Mouse (Mus musculus): Measurements from ENCODE around the gene Nell1. TPM values are rescaled to one million over a fixed set of nuclear protein-coding genes. Genes with fewer than 3 reads are reported as not detected.

Gene Nell1
- polyA plus RNA-seq, 1 experiment = 0.28 TPM

DNA sequence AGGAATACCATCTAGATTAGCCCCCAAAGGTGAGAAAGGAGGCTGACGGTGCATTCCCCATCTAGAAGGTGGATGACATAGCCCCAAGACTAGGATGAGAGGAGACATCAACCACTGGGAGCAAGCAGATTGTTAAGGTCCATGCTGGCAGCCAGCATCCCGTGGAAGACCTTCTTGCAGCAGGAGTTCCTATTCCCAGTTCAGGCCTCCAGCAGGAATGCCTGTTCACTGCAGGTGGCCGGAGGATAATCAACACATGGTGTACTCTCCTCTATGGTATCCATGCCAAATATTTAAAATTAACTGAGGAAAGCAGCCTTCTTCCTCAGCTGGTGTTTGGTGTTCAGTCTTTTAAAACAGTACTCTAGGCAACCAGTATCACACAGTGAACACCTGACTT lies 574.9 kb downstream of the Nell1 start:
- DNase-seq = no peak
- no peak overlapping the region for H3K4me3 ChIP-seq (replicated peaks; ENCODE audit: extremely low read depth, low read depth, low read length)
- TF ChIP-seq CTCF (IDR thresholded peaks at IDR 0.05; ENCODE audit: insufficient read depth, low read length) (no peak), POLR2A (IDR thresholded peaks at IDR 0.05; ENCODE audit: borderline replicate concordance, extremely low read depth, low read depth, low read length) (no peak)
- WGBS = 73% methylated on average over 3 of the region's 3 CpGs
- H3K4me1 ChIP-seq (ENCODE audit: control insufficient read depth, insufficient read depth, low read length) = no peaks in the 10 kb centered on the region

DNA sequence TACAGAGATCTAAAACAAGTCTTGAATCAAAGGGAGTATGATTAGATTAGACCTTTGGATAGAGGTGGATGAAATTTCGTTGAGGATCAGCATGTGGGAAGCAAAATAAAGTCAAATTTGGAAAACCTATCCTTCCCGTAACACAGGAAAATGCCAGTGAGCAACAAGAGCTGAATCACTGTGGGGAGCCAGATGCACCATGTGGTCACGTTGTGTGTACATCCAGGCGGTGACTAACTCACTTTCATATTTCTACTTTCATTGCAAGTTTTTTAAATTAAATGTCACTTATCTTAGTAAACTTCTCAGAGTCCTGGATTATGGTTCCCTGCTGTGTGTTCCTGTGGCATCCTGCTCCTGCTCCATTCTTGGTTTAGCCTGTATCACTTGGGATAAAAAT lies 576.8 kb downstream of the Nell1 start:
- TF ChIP-seq CTCF (IDR thresholded peaks at IDR 0.05; ENCODE audit: insufficient read depth, low read length) (no peak), POLR2A (IDR thresholded peaks at IDR 0.05; ENCODE audit: borderline replicate concordance, extremely low read depth, low read depth, low read length) (no peak)
- 77% methylated on average over 4 of the region's 4 CpGs for WGBS
- Histone ChIP-seq H3K4me1 (ENCODE audit: control insufficient read depth, insufficient read depth, low read length) (no peaks in the 10 kb centered on the region), H3K4me3 (replicated peaks; ENCODE audit: extremely low read depth, low read depth, low read length) (no peak overlapping the region)
- no peak for DNase-seq

DNA sequence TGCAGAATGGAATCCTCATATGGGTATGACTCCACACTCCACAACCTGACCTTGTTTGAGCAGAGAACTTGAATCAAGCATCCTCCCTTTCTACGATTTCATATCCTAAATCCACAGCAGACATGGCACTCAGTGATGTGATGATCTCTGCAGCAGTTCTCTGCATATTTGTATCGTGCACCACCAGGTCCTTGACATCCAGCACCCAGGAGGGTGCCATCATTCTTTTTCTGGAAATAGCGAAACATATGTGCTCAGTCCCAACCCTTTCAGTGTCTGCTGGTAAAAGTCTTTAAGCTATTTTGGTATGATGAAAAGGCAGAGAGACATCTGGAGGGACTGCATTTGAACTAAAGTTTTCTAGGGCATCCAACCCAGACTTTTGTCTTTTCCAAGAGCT lies 588.0 kb downstream of the Nell1 start:
- 79% methylated on average over 3 of the region's 3 CpGs for WGBS
- Histone ChIP-seq H3K4me1 (ENCODE audit: control insufficient read depth, insufficient read depth, low read length) (no peaks in the 10 kb centered on the region), H3K4me3 (replicated peaks; ENCODE audit: extremely low read depth, low read depth, low read length) (no peak overlapping the region)
- no peak for TF ChIP-seq POLR2A (IDR thresholded peaks at IDR 0.05; ENCODE audit: borderline replicate concordance, extremely low read depth, low read depth, low read length)
- TF ChIP-seq CTCF (IDR thresholded peaks at IDR 0.05; ENCODE audit: insufficient read depth, low read length) = no peak
- DNase-seq = no peak

DNA sequence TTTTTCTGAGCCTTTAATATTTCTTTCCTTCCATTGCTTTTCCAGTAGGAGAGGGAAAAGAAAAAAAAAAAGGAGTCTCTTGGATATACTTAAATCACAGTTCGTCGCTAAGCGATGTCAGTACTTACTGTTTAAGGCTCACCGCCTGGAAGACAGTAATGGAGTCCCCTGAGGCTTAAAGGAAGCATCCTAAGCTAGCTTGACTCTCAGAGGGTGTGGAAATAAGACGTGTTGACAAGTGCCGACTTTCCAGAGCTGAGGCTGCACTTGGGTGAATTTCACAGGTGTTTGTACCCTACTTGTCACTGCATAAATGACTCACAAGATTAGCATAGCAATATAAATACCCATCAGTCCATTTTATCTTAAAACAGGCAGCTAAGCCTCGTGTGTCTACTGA lies 599.2 kb downstream of the Nell1 start:
- H3K4me3 ChIP-seq (replicated peaks; ENCODE audit: extremely low read depth, low read depth, low read length) = no peak overlapping the region
- no peaks in the 10 kb centered on the region for H3K4me1 ChIP-seq (ENCODE audit: control insufficient read depth, insufficient read depth, low read length)
- 61% methylated on average over 7 of the region's 7 CpGs for WGBS
- DNase-seq = no peak
- TF ChIP-seq CTCF (IDR thresholded peaks at IDR 0.05; ENCODE audit: insufficient read depth, low read length) = no peak
- TF ChIP-seq POLR2A (IDR thresholded peaks at IDR 0.05; ENCODE audit: borderline replicate concordance, extremely low read depth, low read depth, low read length) = no peak

DNA sequence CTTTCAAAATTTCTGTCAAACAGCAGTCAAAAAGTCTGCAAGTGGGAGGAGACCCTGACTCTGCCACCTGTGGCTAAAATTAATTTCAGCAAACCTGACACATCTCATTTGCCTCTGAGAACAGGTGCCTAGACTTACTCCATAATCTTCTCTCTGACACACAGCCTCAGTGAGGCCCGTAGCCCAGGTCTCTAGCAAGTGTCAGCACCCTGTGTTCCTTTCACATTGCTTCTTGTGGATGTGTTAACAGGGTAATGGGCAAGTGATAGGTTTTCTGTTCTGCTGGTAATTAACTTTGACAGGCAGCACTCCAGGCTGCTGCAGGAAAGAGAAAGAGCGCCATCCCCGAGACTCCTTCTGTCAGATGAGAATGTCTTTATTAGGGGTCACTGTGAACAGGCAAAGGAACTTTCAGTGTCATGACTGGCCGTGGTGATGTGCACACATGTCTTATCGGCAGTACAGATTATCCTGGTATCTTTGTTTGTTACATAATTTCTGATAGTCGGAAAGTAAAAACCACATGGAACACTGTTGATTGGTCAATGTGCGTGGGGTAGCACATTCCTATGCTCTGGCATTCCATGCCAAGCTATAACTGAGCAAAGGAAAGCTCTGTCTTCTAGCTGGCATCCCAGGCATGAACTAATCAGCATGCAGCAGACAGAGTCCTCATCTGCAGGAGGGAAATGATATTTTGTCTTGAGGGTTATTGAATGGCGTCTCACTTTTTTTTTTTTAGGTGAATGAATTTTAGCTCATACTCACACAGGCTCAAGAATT lies 614.2 kb downstream of the Nell1 start:
- Histone ChIP-seq H3K4me1 (ENCODE audit: control insufficient read depth, insufficient read depth, low read length) (no peaks in the 10 kb centered on the region), H3K4me3 (replicated peaks; ENCODE audit: extremely low read depth, low read depth, low read length) (no peak overlapping the region)
- WGBS = 71% methylated on average over 8 of the region's 8 CpGs
- TF ChIP-seq CTCF (IDR thresholded peaks at IDR 0.05; ENCODE audit: insufficient read depth, low read length) = no peak
- no peak for TF ChIP-seq POLR2A (IDR thresholded peaks at IDR 0.05; ENCODE audit: borderline replicate concordance, extremely low read depth, low read depth, low read length)
- DNase-seq = no peak

DNA sequence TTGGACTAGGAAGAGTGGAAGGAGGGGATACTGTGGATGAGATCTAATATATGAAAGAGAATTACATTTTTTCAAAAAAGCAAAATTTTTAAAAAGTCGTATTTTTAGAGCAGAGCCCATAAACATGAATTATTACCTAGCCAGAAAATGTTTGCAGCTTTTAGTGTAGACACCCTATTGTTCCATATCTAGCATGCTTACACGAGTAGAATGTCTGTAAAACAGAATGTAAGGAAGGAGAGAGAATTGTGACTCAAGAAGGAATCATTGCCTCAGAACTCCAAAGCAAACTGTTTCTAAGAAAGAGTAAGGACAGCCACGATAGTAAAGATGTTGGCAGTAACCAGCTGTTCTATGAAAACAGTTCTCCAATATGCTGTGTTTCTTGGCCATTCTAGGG lies 624.2 kb downstream of the Nell1 start, which contains the start of gene 4933405O20Rik:
Gene 4933405O20Rik, plus strand, starts transcription at position 301 of the 400 bp plus-strand sequence.
- WGBS = 54% methylated on average over 3 of the region's 3 CpGs
- DNase-seq = no peak
- no peaks in the 10 kb centered on the region for H3K4me1 ChIP-seq (ENCODE audit: control insufficient read depth, insufficient read depth, low read length)
- H3K4me3 ChIP-seq (replicated peaks; ENCODE audit: extremely low read depth, low read depth, low read length) = no peak within 1 kb of the TSS
- TF ChIP-seq CTCF (IDR thresholded peaks at IDR 0.05; ENCODE audit: insufficient read depth, low read length) = no peak
- no peak for TF ChIP-seq POLR2A (IDR thresholded peaks at IDR 0.05; ENCODE audit: borderline replicate concordance, extremely low read depth, low read depth, low read length)

DNA sequence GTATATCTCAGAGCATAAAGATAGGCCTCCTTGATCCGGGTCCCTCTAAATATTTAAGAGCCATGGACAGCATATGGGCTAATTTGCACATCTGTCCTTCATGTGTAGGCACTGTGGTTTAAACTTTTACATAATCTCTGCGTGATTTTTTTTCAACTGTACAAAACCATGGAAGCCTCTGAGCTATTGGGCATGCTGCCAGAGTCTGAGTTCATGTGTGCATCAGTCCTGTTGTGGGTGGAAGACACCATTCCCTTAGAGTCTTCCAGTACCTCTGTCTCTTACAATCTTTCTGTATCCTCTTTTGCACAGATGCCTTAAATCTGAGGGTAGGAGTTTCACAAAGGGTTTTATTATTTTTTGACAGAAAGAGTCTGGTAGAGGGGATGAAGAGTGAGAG lies 639.4 kb downstream of the Nell1 start:
- 76% methylated on average over 2 of the region's 2 CpGs for WGBS
- TF ChIP-seq POLR2A (IDR thresholded peaks at IDR 0.05; ENCODE audit: borderline replicate concordance, extremely low read depth, low read depth, low read length) = no peak
- TF ChIP-seq CTCF (IDR thresholded peaks at IDR 0.05; ENCODE audit: insufficient read depth, low read length) = no peak
- DNase-seq = no peak
- Histone ChIP-seq H3K4me3 (replicated peaks; ENCODE audit: extremely low read depth, low read depth, low read length) (no peak overlapping the region), H3K4me1 (ENCODE audit: control insufficient read depth, insufficient read depth, low read length) (no peaks in the 10 kb centered on the region)

DNA sequence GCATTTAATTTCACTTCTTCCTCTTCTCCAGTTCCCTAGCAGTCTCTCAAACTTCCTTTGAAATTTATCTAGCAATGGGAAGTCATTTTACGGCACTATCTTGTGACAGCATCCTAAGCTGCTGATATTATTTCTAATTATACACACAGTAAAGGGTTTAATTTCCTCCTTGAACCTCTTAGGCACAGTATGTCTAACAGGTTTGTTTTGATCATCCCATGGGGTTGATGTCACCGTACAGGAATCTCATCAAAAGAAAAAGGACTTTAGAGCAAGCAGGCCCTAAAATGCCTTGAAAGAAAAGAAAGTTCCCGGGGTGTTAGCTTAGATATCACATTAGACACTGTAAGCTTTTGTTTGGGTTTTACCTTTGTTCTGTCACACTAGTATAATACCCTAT lies 654.5 kb downstream of the Nell1 start:
- TF ChIP-seq POLR2A (IDR thresholded peaks at IDR 0.05; ENCODE audit: borderline replicate concordance, extremely low read depth, low read depth, low read length) = no peak
- no peak for TF ChIP-seq CTCF (IDR thresholded peaks at IDR 0.05; ENCODE audit: insufficient read depth, low read length)
- WGBS = 44% methylated on average over 3 of the region's 3 CpGs
- Histone ChIP-seq H3K4me3 (replicated peaks; ENCODE audit: extremely low read depth, low read depth, low read length) (no peak overlapping the region), H3K4me1 (ENCODE audit: control insufficient read depth, insufficient read depth, low read length) (no peaks in the 10 kb centered on the region)
- DNase-seq = no peak

DNA sequence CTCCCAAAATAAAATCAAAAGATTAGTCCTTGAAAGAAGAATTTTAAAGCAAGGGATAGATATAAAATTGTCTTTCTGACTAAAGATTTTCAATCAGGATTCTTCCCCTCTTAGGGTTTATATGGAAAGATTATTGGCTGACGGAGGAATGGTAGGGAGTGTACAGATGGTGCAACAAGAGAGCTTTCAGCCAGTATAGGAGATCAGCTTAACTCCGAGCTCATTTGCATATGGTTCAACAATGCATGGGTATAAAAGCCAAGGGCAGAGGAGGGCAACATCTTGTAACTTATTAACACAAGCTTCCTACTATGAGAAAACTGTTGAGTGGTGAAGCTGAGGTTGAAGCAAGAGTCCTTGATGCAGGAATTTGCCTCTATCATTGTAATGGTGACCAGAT lies 658.5 kb downstream of the Nell1 start:
- Histone ChIP-seq H3K4me3 (replicated peaks; ENCODE audit: extremely low read depth, low read depth, low read length) (no peak overlapping the region), H3K4me1 (ENCODE audit: control insufficient read depth, insufficient read depth, low read length) (no peaks in the 10 kb centered on the region)
- WGBS = 75% methylated on average over 2 of the region's 2 CpGs
- DNase-seq = no peak
- TF ChIP-seq CTCF (IDR thresholded peaks at IDR 0.05; ENCODE audit: insufficient read depth, low read length) (no peak), POLR2A (IDR thresholded peaks at IDR 0.05; ENCODE audit: borderline replicate concordance, extremely low read depth, low read depth, low read length) (no peak)

DNA sequence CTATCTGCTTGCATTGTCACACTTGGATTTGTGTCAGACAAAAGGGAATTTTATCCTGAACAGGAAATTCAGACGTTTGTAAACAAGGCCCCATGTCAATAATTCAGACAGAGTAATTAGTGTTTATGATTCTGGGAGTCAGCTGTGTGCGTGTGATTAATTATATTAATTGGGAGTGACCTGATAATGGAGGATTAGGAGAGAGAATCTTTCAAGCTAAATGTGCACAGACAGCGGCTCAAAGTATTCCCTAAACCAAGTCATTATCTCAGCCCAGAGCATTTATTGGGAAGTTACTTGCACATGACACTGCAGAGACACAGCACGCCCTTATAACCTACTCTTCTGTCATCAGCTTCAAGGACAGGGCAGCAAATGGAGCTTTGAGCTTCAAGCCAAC lies 697.6 kb downstream of the Nell1 start:
- no peaks in the 10 kb centered on the region for H3K4me1 ChIP-seq (ENCODE audit: control insufficient read depth, insufficient read depth, low read length)
- no peak overlapping the region for H3K4me3 ChIP-seq (replicated peaks; ENCODE audit: extremely low read depth, low read depth, low read length)
- no peak for TF ChIP-seq POLR2A (IDR thresholded peaks at IDR 0.05; ENCODE audit: borderline replicate concordance, extremely low read depth, low read depth, low read length)
- TF ChIP-seq CTCF (IDR thresholded peaks at IDR 0.05; ENCODE audit: insufficient read depth, low read length) = no peak
- no peak for DNase-seq
- WGBS = 63% methylated on average over 4 of the region's 4 CpGs

Data from lung, adult 2 months (tissue).